Mouse (Mus musculus) liver, adult 2 months (tissue): ENCODE data around the gene Rpl34.

Source experiments
- CTCF ChIP-seq: fragments of 200-500 bp; IDR thresholded peaks from 2 replicates; pipeline ENCODE4 v1.5.1; 2011; ENCODE audit warnings: low read depth, low read length, control low read depth
- POLR2A ChIP-seq: fragments of 200-500 bp; IDR thresholded peaks from 2 replicates; pipeline ENCODE4 v1.6.1; 2011; ENCODE audit warnings: low read length, control low read depth; ENCODE audit not compliant: insufficient read depth; ENCODE audit errors: extremely low read depth

DNA sequence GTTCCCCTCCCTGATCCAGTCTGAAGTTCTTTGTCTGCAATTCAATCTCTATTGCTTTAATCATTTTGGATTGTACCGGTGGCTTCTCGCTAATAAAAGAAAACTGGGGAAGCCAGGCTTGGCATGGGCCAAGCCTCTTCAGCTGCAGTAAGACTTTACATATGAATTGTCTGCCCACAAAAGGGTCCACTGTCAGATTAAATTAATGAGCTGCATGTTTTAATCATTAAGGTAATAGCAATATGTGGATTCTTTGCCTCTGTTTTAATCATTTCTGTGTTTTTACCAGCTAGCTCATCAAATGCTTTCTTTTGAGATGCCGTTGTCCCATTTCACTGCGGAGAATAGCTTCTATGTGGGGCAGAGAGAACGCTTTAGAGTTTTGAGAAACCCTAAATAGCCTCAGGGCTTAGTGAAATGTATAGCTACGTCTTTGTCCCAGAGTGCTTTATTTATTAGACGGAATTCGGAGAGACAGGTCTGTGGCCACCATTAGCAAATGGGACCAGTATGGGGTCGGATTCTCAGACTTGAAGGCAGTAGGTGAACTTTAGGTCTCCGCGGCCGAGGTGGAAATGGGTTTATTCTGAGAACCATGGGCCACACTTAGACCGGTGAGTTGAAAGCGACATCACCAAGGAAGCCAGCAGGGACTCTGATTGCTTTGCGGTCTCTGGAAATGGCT, 28.1 kb upstream of the Rpl34 start:
- TF ChIP-seq CTCF (no peak), POLR2A (no peak)
